Mouse (Mus musculus): ENCODE results near the gene Yy1.

DNA sequence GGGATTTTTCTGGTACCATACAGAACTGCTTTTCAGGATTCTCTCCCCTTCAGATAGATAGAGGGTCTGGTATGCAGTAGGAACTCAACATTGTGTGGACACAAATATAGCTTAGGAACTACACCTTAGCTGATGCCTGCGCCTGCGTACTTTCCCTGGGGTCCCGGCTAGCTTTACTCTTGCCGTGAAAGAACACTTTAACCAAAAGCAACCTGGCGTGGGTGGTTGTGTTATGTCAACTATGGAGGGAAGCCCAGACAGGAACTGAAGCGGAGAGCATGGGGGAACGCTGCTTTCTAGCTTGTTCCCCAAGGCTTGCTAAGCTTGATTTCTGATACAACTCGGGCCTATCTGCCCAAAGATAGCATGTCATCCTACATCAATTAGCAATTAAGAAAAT, 34.5 kb upstream of the Yy1 start:
- TF ChIP-seq CTCF (conservative IDR thresholded peaks at IDR 0.05; ENCODE audit: insufficient read depth, insufficient read length, low read depth, low read length) (no peak), POLR2A (IDR thresholded peaks at IDR 0.05; ENCODE audit: low read depth, low read length) (no peak)
